ENCODE assay signal across 8 mouse cellular contexts in genomic region chr16:78264442-78265150, GRCm38 (mm10). TPM values are rescaled to one million over a fixed set of nuclear protein-coding genes. Genes with fewer than 3 reads are reported as not detected.
A peak's percentile ranks its signal among the peaks of the same experiment; 100 is the strongest.
DNase-seq lines count a peak whose midpoint lies in the region; ATAC-seq and TF ChIP-seq lines count a peak whose summit lies in the region.

No protein-coding gene starts in this region.

- peak overlapping the region; percentile 75 for H3K9ac ChIP-seq in heart, embryonic 14.5 days (ENCODE audit: low read length)
- H3K9ac ChIP-seq in hindbrain, embryonic 15.5 days, result peak overlapping the region; percentile 41

- H3K27me3 ChIP-seq in heart, embryonic 14.5 days (ENCODE audit: control insufficient read depth, insufficient read depth, low read length), result no peaks in the 10 kb centered on the region
- H3K27me3 ChIP-seq in hindbrain, embryonic 15.5 days, result no peaks in the 10 kb centered on the region
- H3K27me3 ChIP-seq in midbrain, embryonic 10.5 days (ENCODE audit: low read depth, poor library complexity, severe bottlenecking), result peaks cover 19% of the 10 kb centered on the region; the same call in 1 of the 2 replicates

- WGBS in heart, embryonic 14.5 days, result 18% methylated on average over 16 of the region's 16 CpGs
- 12% methylated on average over 16 of the region's 16 CpGs for WGBS in hindbrain, embryonic 15.5 days
- WGBS in midbrain, embryonic 10.5 days, result 12% methylated on average over 16 of the region's 16 CpGs

- H3K4me3 ChIP-seq in heart, embryonic 14.5 days (ENCODE audit: control insufficient read depth in 1 of 2, insufficient read depth in 1 of 2, low read depth in 1 of 2, low read length in 2 of 2), result peak overlapping the region; percentile 41 to 45
- peak overlapping the region; percentile 51 for H3K4me3 ChIP-seq in bone marrow macrophage, adult 2 months (ENCODE audit: insufficient read depth, low read length)
- peak overlapping the region; percentile 39 for H3K4me3 ChIP-seq in hindbrain, embryonic 15.5 days
- H3K4me3 ChIP-seq in midbrain, embryonic 10.5 days, result peak overlapping the region; percentile 57

- ATAC-seq in heart, embryonic 14.5 days (ENCODE audit: insufficient number of reproducible peaks, insufficient read depth, low FRiP score, low read depth), result no peak
- ATAC-seq in hindbrain, embryonic 15.5 days (ENCODE audit: low FRiP score, low read depth), result peak; percentile 48; the same call in 1 of the 2 replicates

- no peak for TF ChIP-seq CTCF in bone marrow macrophage, adult 2 months (IDR thresholded peaks at IDR 0.05; ENCODE audit: low read depth, low read length)

- no peak for DNase-seq in heart, adult 11 months
- DNase-seq in midbrain, embryonic 10.5 days (ENCODE audit: low spot score), result peak; percentile 34
- no peak for DNase-seq in right cerebral cortex, postnatal 36 days (ENCODE audit: low spot score in 2 of 2)
- no peak for DNase-seq in spleen, postnatal 36 days (ENCODE audit: low spot score in 2 of 2)
- DNase-seq in frontal cortex, adult 2 months (ENCODE audit: extremely low spot score in 1 of 2, low spot score in 1 of 2), result no peak

- no peaks in the 10 kb centered on the region for H3K9me3 ChIP-seq in heart, embryonic 14.5 days (ENCODE audit: control insufficient read depth, low read length)
- no peaks in the 10 kb centered on the region for H3K9me3 ChIP-seq in hindbrain, embryonic 15.5 days
- no peaks in the 10 kb centered on the region for H3K9me3 ChIP-seq in midbrain, embryonic 10.5 days (replicated peaks)

- H3K4me1 ChIP-seq in heart, embryonic 14.5 days (ENCODE audit: control insufficient read depth in 2 of 2, insufficient read depth in 2 of 2, low read length in 2 of 2), result peaks cover 9 to 19% of the 10 kb centered on the region in 2 experiments
- peaks cover 18% of the 10 kb centered on the region for H3K4me1 ChIP-seq in bone marrow macrophage, adult 2 months (ENCODE audit: control insufficient read depth, insufficient read depth, low read length)
- H3K4me1 ChIP-seq in hindbrain, embryonic 15.5 days (replicated peaks), result peaks cover 12% of the 10 kb centered on the region
- peaks cover 22% of the 10 kb centered on the region for H3K4me1 ChIP-seq in midbrain, embryonic 10.5 days

- peak overlapping the region; percentile 74 for H3K4me2 ChIP-seq in heart, embryonic 14.5 days (ENCODE audit: low read length)
- H3K4me2 ChIP-seq in hindbrain, embryonic 15.5 days, result peak overlapping the region; percentile 74

- no peaks in the 10 kb centered on the region for H3K36me3 ChIP-seq in heart, embryonic 14.5 days (ENCODE audit: control insufficient read depth, insufficient read depth, low read length)
- H3K36me3 ChIP-seq in hindbrain, embryonic 15.5 days, result no peaks in the 10 kb centered on the region
- no peaks in the 10 kb centered on the region for H3K36me3 ChIP-seq in midbrain, embryonic 10.5 days

- TF ChIP-seq POLR2A in bone marrow macrophage, adult 2 months (IDR thresholded peaks at IDR 0.05; ENCODE audit: borderline replicate concordance, low read depth, low read length), result no peak

- H3K27ac ChIP-seq in heart, embryonic 14.5 days (replicated peaks in 1 of 2; ENCODE audit: control insufficient read depth in 1 of 2, insufficient read depth in 1 of 2, low read depth in 2 of 2, low read length in 2 of 2), result peak overlapping the region; percentile 81 to 90
- H3K27ac ChIP-seq in bone marrow macrophage, adult 2 months (ENCODE audit: insufficient read depth, low read depth, low read length), result peak overlapping the region; percentile 23; the same call in 1 of the 2 replicates
- peak overlapping the region; percentile 34; the same call in 1 of the 2 replicates for H3K27ac ChIP-seq in hindbrain, embryonic 15.5 days (replicated peaks)
- peak overlapping the region; percentile 82 for H3K27ac ChIP-seq in midbrain, embryonic 10.5 days (replicated peaks)

RNA-seq across cellular contexts. Expression of gene Cxadr, which starts 36.7 kb away (rescaled TPM):
- 24.6 and 28.7 TPM in 2 replicates for polyA plus RNA-seq in heart, embryonic 14.5 days (2014; fragmentation: Nextera tagmentation; extraction: Ambion mirVana)
- polyA plus RNA-seq in bone marrow macrophage, adult 2 months (2012; ENCODE audit: insufficient read depth, insufficient read length, missing spikeins), result not detected in 2 replicates
- polyA plus RNA-seq in hindbrain, embryonic 15.5 days (2015; fragmentation: Nextera tagmentation; extraction: Ambion mirVana), result 144 TPM in 2 replicates
- polyA plus RNA-seq in midbrain, embryonic 10.5 days (2016; fragmentation: Nextera tagmentation; extraction: Ambion mirVana), result 59.9 and 75.6 TPM in 2 replicates
- polyA plus RNA-seq in frontal cortex, adult 2 months (2012; rRNA removed), result 19.7 and 23.9 TPM in 2 replicates

Comparison
In these comparisons a context has a peak if more than half of its experiments do, and no peak if none do; other contexts are left out.
1. H3K27ac ChIP-seq: peak in every context shown above with its lines; median percentile 86 in heart, embryonic 14.5 days; 82 in midbrain, embryonic 10.5 days; 34 in hindbrain, embryonic 15.5 days; 23 in bone marrow macrophage, adult 2 months.
2. RNA of gene Cxadr, which starts 36.7 kb away (polyA plus RNA-seq): 144 TPM in hindbrain, embryonic 15.5 days, 59.9 to 75.6 TPM in midbrain, embryonic 10.5 days, 24.6 to 28.7 TPM in heart, embryonic 14.5 days and 19.7 to 23.9 TPM in frontal cortex, adult 2 months; not detected in bone marrow macrophage, adult 2 months; every median in the first group is over 10 times any median in the second.
3. Peak in every context shown above with its lines, with median percentiles within 50 percentile points of each other: H3K4me3 ChIP-seq.